In genomic region chr6:67186537-67187274, GRCm38 (mm10) we compare ENCODE assay signal across 18 mouse cellular contexts. TPM values are rescaled to one million over a fixed set of nuclear protein-coding genes. Genes with fewer than 3 reads are reported as not detected.
DNase-seq lines count a peak whose midpoint lies in the region; ATAC-seq and TF ChIP-seq lines count a peak whose summit lies in the region.
"Had no signal": no experiment of that assay in that cellular context is flagged by ENCODE, and none has a peak within 500 bp of the region (broad histone marks: within the 10 kb centered on the region; RNA-seq: fewer than 3 reads in every experiment).

No protein-coding gene starts in this region.

- no peak overlapping the region for H3K9ac ChIP-seq in liver, embryonic 11.5 days (ENCODE audit: low read depth, low read length)
- H3K9ac ChIP-seq in forebrain, embryonic 11.5 days (ENCODE audit: low read length), result no peak overlapping the region
- H3K9ac ChIP-seq: embryonic facial prominence, embryonic 15.5 days; forebrain, embryonic 15.5 days; hindbrain, embryonic 15.5 days; limb, embryonic 13.5 days had no signal

- H3K36me3 ChIP-seq in thymus, adult 2 months (ENCODE audit: control insufficient read depth, insufficient read depth, low read length), result no peaks in the 10 kb centered on the region
- H3K36me3 ChIP-seq in liver, embryonic 11.5 days (ENCODE audit: control insufficient read depth, insufficient read depth, low read length), result no peaks in the 10 kb centered on the region
- no peaks in the 10 kb centered on the region for H3K36me3 ChIP-seq in forebrain, embryonic 11.5 days (ENCODE audit: control insufficient read depth, insufficient read depth, low read length)
- H3K36me3 ChIP-seq: embryonic facial prominence, embryonic 15.5 days; forebrain, embryonic 15.5 days; hindbrain, embryonic 15.5 days; limb, embryonic 13.5 days had no signal

- TF ChIP-seq CTCF in thymus, adult 2 months (IDR thresholded peaks at IDR 0.05; ENCODE audit: borderline replicate concordance, control insufficient read depth, extremely low read depth, insufficient read depth, low read length, poor library complexity), result no peak

- H3K4me3 ChIP-seq in thymus, adult 2 months (ENCODE audit: control insufficient read depth, insufficient read depth, low read length), result no peak overlapping the region
- no peak overlapping the region for H3K4me3 ChIP-seq in liver, embryonic 11.5 days (ENCODE audit: low read depth, low read length)
- no peak overlapping the region for H3K4me3 ChIP-seq in forebrain, embryonic 11.5 days (ENCODE audit: low read depth, low read length)
- H3K4me3 ChIP-seq: embryonic facial prominence, embryonic 15.5 days; forebrain, embryonic 15.5 days; gastrocnemius, adult 2 months; heart, adult 2 months; hindbrain, embryonic 15.5 days; limb, embryonic 13.5 days had no signal

- no peak overlapping the region for H3K27ac ChIP-seq in thymus, adult 2 months (ENCODE audit: control insufficient read depth, insufficient read depth, low read length)
- H3K27ac ChIP-seq in liver, embryonic 11.5 days (ENCODE audit: low read depth, low read length), result peak overlapping the region; percentile 9; the same call in 1 of the 2 replicates
- no peak overlapping the region for H3K27ac ChIP-seq in forebrain, embryonic 11.5 days (ENCODE audit: low read depth, low read length)
- H3K27ac ChIP-seq: embryonic facial prominence, embryonic 15.5 days; forebrain, embryonic 15.5 days; gastrocnemius, adult 2 months; heart, adult 2 months; hindbrain, embryonic 15.5 days; limb, embryonic 13.5 days had no signal

- no peaks in the 10 kb centered on the region for H3K9me3 ChIP-seq in liver, embryonic 11.5 days (ENCODE audit: control insufficient read depth, low read length)
- no peaks in the 10 kb centered on the region for H3K9me3 ChIP-seq in forebrain, embryonic 11.5 days (ENCODE audit: control insufficient read depth, low read length)
- H3K9me3 ChIP-seq: embryonic facial prominence, embryonic 15.5 days; forebrain, embryonic 15.5 days; hindbrain, embryonic 15.5 days; limb, embryonic 13.5 days had no signal

- peak; percentile 93 for ATAC-seq in liver, embryonic 11.5 days (replicated peaks; ENCODE audit: low FRiP score)
- peak; percentile 92 for ATAC-seq in megakaryocyte-erythroid progenitor cell, adult 5-6 weeks (replicated peaks; ENCODE audit: low FRiP score, low TSS enrichment, poor library complexity, severe bottlenecking)
- no peak for ATAC-seq in forebrain, embryonic 11.5 days (replicated peaks; ENCODE audit: low FRiP score)
- ATAC-seq: forebrain, embryonic 15.5 days had no signal

- no peak for TF ChIP-seq POLR2A in thymus, adult 2 months (IDR thresholded peaks at IDR 0.05; ENCODE audit: control insufficient read depth, extremely low read depth, insufficient read depth, low read length, poor library complexity)

- 55% methylated on average over 7 of the region's 7 CpGs for WGBS in thymus, adult 2 months
- WGBS in liver, embryonic 11.5 days, result 68% methylated on average over 7 of the region's 7 CpGs
- WGBS in forebrain, embryonic 11.5 days, result 85% methylated on average over 7 of the region's 7 CpGs

- no peaks in the 10 kb centered on the region for H3K27me3 ChIP-seq in thymus, adult 2 months (ENCODE audit: control insufficient read depth, insufficient read depth, low read length)
- no peaks in the 10 kb centered on the region for H3K27me3 ChIP-seq in liver, embryonic 11.5 days (replicated peaks; ENCODE audit: control insufficient read depth, insufficient read depth, low read length)
- H3K27me3 ChIP-seq in forebrain, embryonic 11.5 days (ENCODE audit: control insufficient read depth, insufficient read depth, low read length), result no peaks in the 10 kb centered on the region
- H3K27me3 ChIP-seq: embryonic facial prominence, embryonic 15.5 days; forebrain, embryonic 15.5 days; hindbrain, embryonic 15.5 days; limb, embryonic 13.5 days had no signal

- peaks cover 28% of the 10 kb centered on the region for H3K4me1 ChIP-seq in thymus, adult 2 months (replicated peaks; ENCODE audit: control insufficient read depth, insufficient read depth, low read length)
- H3K4me1 ChIP-seq in liver, embryonic 11.5 days (replicated peaks; ENCODE audit: control insufficient read depth, insufficient read depth, low read length), result peaks cover 7% of the 10 kb centered on the region; the same call in 1 of the 2 replicates
- no peaks in the 10 kb centered on the region for H3K4me1 ChIP-seq in forebrain, embryonic 11.5 days (replicated peaks; ENCODE audit: control insufficient read depth, insufficient read depth, low read length)
- H3K4me1 ChIP-seq: embryonic facial prominence, embryonic 15.5 days; forebrain, embryonic 15.5 days; hindbrain, embryonic 15.5 days; limb, embryonic 13.5 days had no signal

- intact Hi-C loops in heart, postnatal 36 days (cut with DNase I), result no loop called here

- H3K4me2 ChIP-seq in liver, embryonic 11.5 days, result peak overlapping the region; percentile 32
- H3K4me2 ChIP-seq in forebrain, embryonic 11.5 days (ENCODE audit: low read depth, low read length, severe bottlenecking), result no peak overlapping the region
- H3K4me2 ChIP-seq: embryonic facial prominence, embryonic 15.5 days; forebrain, embryonic 15.5 days; hindbrain, embryonic 15.5 days; limb, embryonic 13.5 days had no signal

- DNase-seq in heart, adult 11 months, result peak; percentile 29
- DNase-seq in heart, postnatal 36 days, result no peak
- peak; percentile 18 for DNase-seq in thymus, postnatal 25 days
- DNase-seq in thymus, adult 2 months, result no peak
- DNase-seq in liver, embryonic 11.5 days (ENCODE audit: low spot score), result no peak
- DNase-seq in kidney, postnatal 14 days, result no peak
- no peak for DNase-seq in forebrain, embryonic 11.5 days (ENCODE audit: low spot score)
- DNase-seq: cerebellum, adult 8-10 months; gastrocnemius, adult 2 months; heart, adult 2 months; kidney, adult 8-10 months; lung, postnatal 14 days; midbrain, embryonic 14.5 days had no signal

RNA-seq across cellular contexts. Expression of gene Serbp1, which starts 51.3 kb away (rescaled TPM):
- total RNA-seq in heart, postnatal 36 days (2021), result 100 to 1,000 TPM; 201 to 234 TPM
- polyA plus RNA-seq in thymus, adult 2 months (2012; rRNA removed), result 95.1 and 109 TPM in 2 replicates
- polyA plus RNA-seq in liver, embryonic 11.5 days (2014; fragmentation: Nextera tagmentation; extraction: Ambion mirVana), result 698 and 755 TPM in 2 replicates
- total RNA-seq in megakaryocyte-erythroid progenitor cell, adult 5-6 weeks (2014; fragmentation: Nextera tagmentation), result 952 and 1,071 TPM in 2 replicates
- total RNA-seq in megakaryocyte-erythroid progenitor cell, adult 5-6 weeks (2017), result 3,362 and 3,603 TPM in 2 replicates
- 601 and 607 TPM in 2 replicates for polyA plus RNA-seq in forebrain, embryonic 11.5 days (2014; fragmentation: Nextera tagmentation; extraction: Ambion mirVana)

Comparison
In these comparisons a context has a peak if more than half of its experiments do, and no peak if none do; other contexts are left out.
1. DNase-seq: peak in heart, adult 11 months (single experiment) and thymus, postnatal 25 days (single experiment); none in heart, postnatal 36 days (0 of 2), thymus, adult 2 months (single experiment), liver, embryonic 11.5 days (single experiment), kidney, postnatal 14 days (single experiment) and forebrain, embryonic 11.5 days (single experiment).